Mouse (Mus musculus): Measurements from ENCODE around the gene Dusp6. TPM values are rescaled to one million over a fixed set of nuclear protein-coding genes. Genes with fewer than 3 reads are reported as not detected.

Dusp6 gene
- total RNA-seq, 2 experiments from 2014 or later, result 29.2 to 38.3 TPM

DNA sequence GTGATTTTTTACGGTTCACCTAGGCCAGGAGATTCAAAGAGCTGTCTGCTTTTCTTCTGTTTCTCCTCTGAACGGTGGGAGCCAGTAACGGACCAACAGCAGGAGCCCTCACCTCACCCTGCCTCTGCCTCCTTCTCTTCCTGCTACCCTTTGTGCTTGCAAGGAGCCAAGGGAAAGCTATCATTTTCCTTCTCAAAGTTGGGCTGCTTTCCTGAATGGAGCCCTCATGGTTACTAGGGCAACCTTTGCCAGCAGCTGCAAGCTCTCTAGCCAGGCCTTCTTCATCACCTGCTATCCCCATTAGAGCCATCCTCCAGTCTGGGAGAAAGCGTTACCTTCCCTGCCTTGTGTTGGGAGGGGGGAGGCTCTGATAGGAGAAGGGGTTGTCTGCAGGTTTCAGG, 6.3 kb downstream of the Dusp6 start:
- intact Hi-C loops (cut with DNase I), result loop anchor here (2.0 kb wide), 1 partner anchor 140 kb away; no protein-coding TSS in a partner anchor
- DNase-seq, result no peak

DNA sequence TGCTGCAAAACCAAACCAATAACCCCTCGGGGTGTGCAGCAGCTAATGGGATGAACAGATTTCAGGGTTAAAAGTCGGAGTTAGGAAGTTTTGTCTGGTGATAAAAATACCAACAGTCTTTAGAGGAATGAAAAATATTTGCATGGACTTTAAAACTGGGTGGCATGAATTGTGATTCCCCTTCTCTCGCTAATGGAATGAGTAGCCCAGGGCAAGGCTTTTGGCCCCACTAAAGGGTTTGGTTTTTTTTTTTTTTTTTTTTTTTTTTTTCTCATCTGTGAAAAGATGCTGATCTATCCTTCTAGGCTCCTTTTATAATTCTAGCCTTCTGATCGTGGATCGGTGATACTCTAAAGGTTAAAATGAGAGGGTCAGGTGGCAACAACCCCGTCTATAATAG, 6.7 kb downstream of the Dusp6 start:
- no peak for DNase-seq
- intact Hi-C loops (cut with DNase I), result loop anchor here (2.0 kb wide), 1 partner anchor 139 kb away; no protein-coding TSS in a partner anchor

DNA sequence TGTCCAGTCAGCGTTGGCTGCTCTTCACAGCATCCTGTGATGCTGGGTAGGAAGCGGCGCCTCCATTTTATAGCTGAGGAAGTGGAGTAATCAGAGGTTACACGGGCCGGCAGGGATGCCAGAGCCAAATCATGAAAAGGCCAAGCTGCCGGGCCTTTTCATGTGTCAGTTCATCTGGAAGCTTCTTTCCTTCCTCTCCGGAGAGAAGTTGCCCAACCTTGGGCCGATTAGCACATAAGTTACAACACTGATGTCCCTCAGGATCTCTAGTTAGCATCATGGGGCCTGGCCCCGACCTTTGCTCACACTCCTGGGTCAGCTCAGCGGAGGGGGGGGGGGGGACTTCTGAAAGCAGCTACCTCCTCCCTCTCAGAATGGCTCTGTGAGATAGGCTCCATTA, 7.4 kb downstream of the Dusp6 start:
- peak; percentile 60 to 65 for DNase-seq
- intact Hi-C loops (cut with DNase I), result no loop called here

- intact Hi-C loops (cut with DNase I), result no loop called here
- no peak for DNase-seq
Observed at GRCm38 (mm10) chr10:99271016-99271415, 8.0 kb downstream of the Dusp6 start.

- no peak for DNase-seq
- intact Hi-C loops (cut with DNase I), result no loop called here
Observed at GRCm38 (mm10) chr10:99273006-99273405, 10.0 kb downstream of the Dusp6 start.

GRCm38 (mm10) chr10:99274640-99275039, 11.6 kb downstream of the Dusp6 start:
- intact Hi-C loops (cut with DNase I), result no loop called here
- DNase-seq, result peak in 1 of 2 experiments; percentile 21

GRCm38 (mm10) chr10:99279067-99279880, 16.2 kb downstream of the Dusp6 start:
- intact Hi-C loops (cut with DNase I), result no loop called here
- DNase-seq, result no peak

- intact Hi-C loops (cut with DNase I), result no loop called here
- no peak for DNase-seq
Observed at GRCm38 (mm10) chr10:99283981-99284385, 21.0 kb downstream of the Dusp6 start.

GRCm38 (mm10) chr10:99284918-99285317, 21.9 kb downstream of the Dusp6 start:
- DNase-seq, result peak in 1 of 2 experiments; percentile 20
- intact Hi-C loops (cut with DNase I), result loop anchor here (5.0 kb wide), 2 partner anchors 47 to 87 kb away; no protein-coding TSS in a partner anchor

DNA sequence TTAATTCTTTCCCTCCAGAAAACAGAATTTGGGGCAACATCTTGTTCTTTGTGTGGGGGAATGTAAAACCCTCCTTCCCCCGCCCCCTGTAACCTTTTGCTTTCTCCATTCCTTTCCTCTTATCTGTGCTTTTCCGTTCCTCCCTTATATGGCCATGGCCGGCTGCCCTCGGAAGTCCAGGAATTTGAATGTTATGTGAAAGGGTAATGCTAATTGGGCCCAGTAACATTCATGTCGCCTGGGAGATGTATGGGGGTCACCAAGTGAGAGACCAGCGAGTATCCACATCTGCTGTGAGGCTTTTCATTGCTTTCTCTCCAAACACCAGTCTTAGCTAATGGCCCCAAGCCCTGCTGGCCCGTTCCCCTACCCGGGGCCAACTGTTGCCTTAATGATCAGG, 22.7 kb downstream of the Dusp6 start:
- peak in 1 of 2 experiments; percentile 34 for DNase-seq
- intact Hi-C loops (cut with DNase I), result loop anchor here (5.0 kb wide), 2 partner anchors 47 to 87 kb away; no protein-coding TSS in a partner anchor

- intact Hi-C loops (cut with DNase I), result loop anchor here (5.0 kb wide), 2 partner anchors 46 to 86 kb away; no protein-coding TSS in a partner anchor
- peak; percentile 34 to 37 for DNase-seq
Observed at GRCm38 (mm10) chr10:99286213-99286612, 23.2 kb downstream of the Dusp6 start.

DNA sequence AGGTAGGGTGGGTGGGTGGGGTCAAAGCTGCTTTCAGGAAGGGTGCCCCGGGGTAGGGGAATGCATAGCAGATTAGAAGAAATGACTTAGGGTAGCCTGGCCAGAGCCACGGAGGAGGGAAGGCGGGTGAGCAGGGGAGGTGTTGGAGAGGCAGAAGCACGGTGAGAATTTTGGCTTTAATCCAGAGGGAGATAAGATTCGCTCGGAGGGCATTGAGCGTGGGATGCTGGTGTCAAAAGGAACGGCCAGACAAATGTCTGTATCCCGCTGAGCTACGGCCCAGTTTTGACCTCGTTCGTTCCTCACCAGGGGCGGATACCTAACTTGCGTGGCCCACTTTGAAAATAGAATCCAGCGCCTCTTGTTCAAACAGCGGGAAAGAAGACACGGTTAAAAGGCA, 23.8 kb downstream of the Dusp6 start:
- intact Hi-C loops (cut with DNase I), result loop anchor here (5.0 kb wide), 2 partner anchors 46 to 86 kb away; no protein-coding TSS in a partner anchor
- DNase-seq, result peak; percentile 54 to 59

- DNase-seq, result no peak
- intact Hi-C loops (cut with DNase I), result loop anchor here (5.0 kb wide), 2 partner anchors 45 to 85 kb away; no protein-coding TSS in a partner anchor
Observed at GRCm38 (mm10) chr10:99287206-99287605, 24.2 kb downstream of the Dusp6 start.

DNA sequence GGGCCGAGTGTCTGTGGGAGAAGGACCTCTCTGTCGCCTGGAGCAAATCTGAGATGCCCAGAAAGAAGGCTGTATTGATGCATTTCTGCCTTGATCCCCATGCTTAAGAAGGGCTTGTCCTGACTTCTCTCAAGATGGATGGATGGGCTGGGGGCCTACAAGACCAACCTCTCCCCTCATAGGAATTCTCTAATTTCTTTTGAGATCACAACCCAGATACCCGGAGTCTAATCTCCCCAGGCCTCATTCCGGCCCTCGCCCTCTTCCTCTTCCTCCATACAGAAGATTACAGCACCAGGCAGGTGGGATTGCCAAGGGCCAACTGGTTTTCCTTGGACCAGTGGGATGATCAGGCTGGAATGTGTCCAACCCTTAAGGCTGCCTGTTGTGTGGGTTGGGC, 26.1 kb downstream of the Dusp6 start:
- intact Hi-C loops (cut with DNase I), result loop anchor here (5.0 kb wide), 2 partner anchors 43 to 83 kb away; no protein-coding TSS in a partner anchor
- no peak for DNase-seq

GRCm38 (mm10) chr10:99293111-99293640, 30.1 kb downstream of the Dusp6 start:
- intact Hi-C loops (cut with DNase I), result no loop called here
- DNase-seq, result no peak

DNA sequence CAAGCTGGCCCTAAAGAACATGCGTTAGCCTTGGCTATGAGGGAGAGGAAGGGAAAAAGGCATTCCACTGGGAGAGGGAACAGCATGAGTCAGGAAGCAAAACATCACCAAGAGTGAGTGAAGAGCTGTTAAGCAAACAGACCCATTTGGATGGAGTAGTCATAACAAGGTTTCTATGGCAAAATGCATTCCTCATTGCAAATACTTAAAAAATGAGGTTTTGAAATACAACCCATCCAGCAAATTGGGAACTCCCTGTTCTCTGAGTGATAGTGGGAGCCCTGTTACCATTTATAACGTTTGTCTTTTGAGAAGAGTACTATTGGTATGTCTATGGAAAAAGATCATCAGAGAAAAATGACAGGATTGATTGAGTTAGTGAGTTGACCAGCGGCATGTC, 34.7 kb downstream of the Dusp6 start:
- DNase-seq, result no peak
- intact Hi-C loops (cut with DNase I), result no loop called here

GRCm38 (mm10) chr10:99298328-99299295, 35.6 kb downstream of the Dusp6 start:
- peak; percentile 35 to 52 for DNase-seq

DNA sequence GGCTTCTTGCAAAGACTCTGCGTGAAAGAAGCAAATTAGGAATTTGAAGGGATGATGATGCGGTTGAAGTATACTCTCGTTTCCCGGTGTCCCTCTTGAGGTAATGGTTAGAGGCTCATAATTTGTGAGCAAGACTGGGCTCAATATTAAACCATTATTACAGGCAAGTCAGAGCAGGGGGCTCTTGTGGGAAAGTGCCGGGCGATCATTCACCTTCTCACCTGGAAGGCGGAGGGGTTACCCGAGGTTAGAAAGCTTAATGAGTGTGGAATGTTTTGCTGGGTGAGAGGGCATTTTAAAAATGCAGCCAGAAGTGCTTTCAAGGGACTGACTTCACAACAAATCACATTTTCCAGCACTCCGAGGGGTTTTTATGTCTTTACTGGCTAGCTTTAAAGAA, 36.3 kb downstream of the Dusp6 start:
- intact Hi-C loops (cut with DNase I), result no loop called here
- DNase-seq, result no peak

More at GRCm38 (mm10) chr10:99298328-99299295, 35.6 kb downstream of the Dusp6 start:
- intact Hi-C loops (cut with DNase I), result no loop called here

- intact Hi-C loops (cut with DNase I), result no loop called here
Observed at GRCm38 (mm10) chr10:99302051-99302450, 39.0 kb downstream of the Dusp6 start.

GRCm38 (mm10) chr10:99308837-99309236, 45.8 kb downstream of the Dusp6 start:
- intact Hi-C loops (cut with DNase I), result no loop called here

More at GRCm38 (mm10) chr10:99302051-99302450, 39.0 kb downstream of the Dusp6 start:
- no peak for DNase-seq

More at GRCm38 (mm10) chr10:99308837-99309236, 45.8 kb downstream of the Dusp6 start:
- no peak for DNase-seq
